Mouse (Mus musculus) kidney, postnatal 14 days (tissue): ENCODE data around the gene Il17rd.

ENCODE experiments used
- DNase-seq: peaks from one replicate; pipeline ENCODE4 v3.0.0; 2022; ENCODE audit warnings: mixed read lengths

The Il17rd gene

GRCm38 (mm10) chr14:27096779-27097178 lies 58.0 kb downstream of the Il17rd start:
- DNase-seq = peak; percentile 84

- DNase-seq = peak; percentile 22
These were observed 63.0 kb downstream of the Il17rd start for GRCm38 (mm10) chr14:27101735-27102134.

- no peak for DNase-seq
These were observed 64.0 kb downstream of the Il17rd start for GRCm38 (mm10) chr14:27102720-27103119.

- no peak for DNase-seq
These were observed 67.2 kb downstream of the Il17rd start for GRCm38 (mm10) chr14:27105731-27106457.

- DNase-seq = peak; percentile 74
These were observed 70.2 kb downstream of the Il17rd start for GRCm38 (mm10) chr14:27108748-27109504.

DNA sequence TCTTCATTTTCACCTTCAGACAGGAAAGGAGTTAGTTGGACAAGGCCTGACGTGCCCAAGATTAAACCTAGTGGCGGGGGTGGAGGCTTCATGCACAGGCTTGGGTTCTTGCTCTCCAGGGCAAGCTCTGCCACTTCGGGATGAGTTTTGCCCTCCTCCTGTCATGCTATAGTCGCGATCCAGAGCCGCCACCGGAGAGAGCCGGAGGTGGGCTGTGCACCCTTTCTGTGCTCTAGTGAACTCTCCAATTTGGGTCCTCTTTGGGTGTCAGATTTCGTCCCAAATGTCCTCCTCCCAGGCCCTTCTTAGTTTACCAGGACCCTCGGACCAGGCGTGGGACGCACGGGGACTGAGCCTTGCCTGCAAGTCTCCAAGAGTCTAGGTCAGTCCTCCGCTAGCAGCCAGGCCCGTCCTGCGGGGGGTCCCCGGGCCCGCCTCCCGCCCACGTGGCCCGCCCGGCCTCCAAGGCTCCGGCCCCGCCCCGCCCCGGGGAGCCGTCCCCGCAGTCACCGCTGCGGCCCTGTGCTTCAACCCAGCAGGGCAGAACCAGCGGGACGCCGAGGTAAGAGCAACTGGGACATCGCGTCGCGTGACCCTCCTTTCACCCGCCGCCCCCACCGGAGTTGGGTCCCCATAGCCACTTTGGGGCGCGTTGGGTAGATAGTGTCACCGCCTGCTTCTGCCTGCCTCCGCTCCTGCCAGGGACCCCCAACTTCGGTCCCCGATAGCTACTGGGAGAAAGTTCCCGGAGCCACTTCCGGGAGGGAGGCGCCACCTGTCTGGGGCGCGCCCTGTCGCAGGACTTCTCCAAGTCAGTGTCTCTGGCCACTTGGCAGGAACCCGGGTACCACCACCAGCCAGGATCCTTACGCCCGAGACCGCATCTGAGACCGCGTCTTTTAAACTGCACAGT lies 75.9 kb downstream of the Il17rd start, which contains the start of gene Arhgef3:
Gene Arhgef3, plus strand, starts transcription at position 538 of the 913 bp plus-strand sequence.
- peak; percentile 88 for DNase-seq

DNA sequence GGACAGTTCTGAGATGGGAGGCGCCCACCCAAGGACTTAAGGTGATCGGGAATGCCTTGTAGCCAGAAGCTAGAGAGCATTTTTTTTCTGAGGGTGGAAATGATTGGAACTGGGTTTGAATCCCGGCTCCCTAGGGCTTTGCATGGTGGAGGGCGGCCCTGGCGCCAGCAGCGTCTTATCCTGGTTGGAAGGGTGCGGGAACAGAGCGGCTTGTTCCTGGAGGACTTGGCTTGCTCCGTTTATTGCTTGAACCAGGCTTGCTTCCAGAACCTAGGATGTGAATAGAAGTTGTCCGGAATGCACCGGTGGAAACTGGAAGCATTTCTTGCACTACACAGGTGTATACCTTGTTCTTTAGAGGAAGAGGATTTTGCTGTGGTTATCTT lies 76.5 kb downstream of the Il17rd start:
- DNase-seq = peak; percentile 47

GRCm38 (mm10) chr14:27115991-27116390 lies 77.2 kb downstream of the Il17rd start:
- DNase-seq = no peak

DNA sequence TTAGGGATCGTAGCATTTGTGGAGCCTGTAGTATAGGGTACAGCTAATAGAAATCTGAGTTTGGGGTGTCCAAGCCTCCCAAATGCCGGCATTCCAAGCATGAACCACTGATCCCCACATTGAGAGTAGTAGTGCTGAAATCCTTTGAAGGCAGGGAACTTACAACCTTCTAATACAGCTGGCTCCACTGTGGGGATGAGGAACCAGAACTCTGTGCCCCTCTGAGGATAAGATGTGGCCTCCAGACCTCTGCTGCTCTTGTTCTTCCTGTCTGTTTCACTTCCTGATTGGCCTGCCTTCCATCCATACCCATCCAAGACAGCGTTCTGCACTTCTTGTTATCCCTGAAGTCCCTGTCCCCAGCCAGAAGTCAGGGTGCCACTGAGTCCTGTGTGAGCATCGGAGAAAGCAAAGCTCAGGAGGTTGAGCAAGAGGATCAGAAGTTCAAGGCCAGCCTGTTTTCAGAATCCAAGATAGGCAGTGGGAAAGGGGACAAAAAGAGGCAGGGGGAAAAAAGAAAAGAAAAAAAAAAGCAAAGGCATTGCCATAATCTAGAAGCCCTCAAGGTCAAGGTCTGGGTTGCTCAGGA lies 77.9 kb downstream of the Il17rd start:
- no peak for DNase-seq

- DNase-seq = peak; percentile 51
These were observed 79.8 kb downstream of the Il17rd start for GRCm38 (mm10) chr14:27118546-27118945.

GRCm38 (mm10) chr14:27122646-27123045 lies 83.9 kb downstream of the Il17rd start:
- no peak for DNase-seq

DNA sequence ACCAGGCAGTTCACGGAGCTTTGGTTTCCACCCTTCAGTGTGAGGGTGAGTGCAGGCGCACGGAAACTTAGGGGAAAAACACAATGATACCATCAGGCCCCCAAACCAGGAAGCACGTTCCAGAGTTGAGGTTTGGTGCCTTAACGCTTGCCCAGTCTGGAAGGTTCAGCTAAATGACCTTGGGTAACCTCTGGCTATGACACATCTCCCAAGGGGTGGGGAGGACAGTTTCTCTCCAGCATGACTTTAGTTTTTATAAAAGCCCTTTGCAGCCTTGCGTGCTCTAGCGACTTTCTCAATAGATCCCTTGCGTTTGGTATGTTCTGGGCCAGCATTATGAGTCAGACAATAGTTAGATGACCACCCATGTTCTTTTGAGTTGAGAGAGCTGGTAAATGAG lies 84.8 kb downstream of the Il17rd start:
- peak; percentile 28 for DNase-seq

GRCm38 (mm10) chr14:27130031-27130430 lies 91.3 kb downstream of the Il17rd start:
- DNase-seq = no peak

DNA sequence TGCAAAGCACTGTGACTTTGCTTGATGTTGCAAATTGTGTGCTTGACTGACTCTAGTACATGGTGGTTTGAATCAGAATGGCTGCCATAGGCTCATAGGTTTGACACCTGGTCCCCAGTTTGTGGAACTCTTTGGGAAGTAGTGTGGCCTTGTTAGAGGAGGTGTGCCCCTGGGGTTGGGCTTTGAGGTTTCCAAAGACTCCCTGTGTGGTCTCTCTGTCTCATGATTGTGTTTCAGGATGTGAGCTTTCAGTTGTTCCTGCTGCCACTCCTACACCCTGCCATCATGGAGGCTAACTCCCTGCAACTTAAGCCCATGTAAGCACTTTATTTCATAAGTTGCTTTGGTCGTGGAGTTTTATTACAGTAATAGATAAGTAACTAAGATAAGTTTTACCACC lies 91.9 kb downstream of the Il17rd start:
- no peak for DNase-seq

GRCm38 (mm10) chr14:27131521-27131920 lies 92.8 kb downstream of the Il17rd start:
- DNase-seq = no peak

DNA sequence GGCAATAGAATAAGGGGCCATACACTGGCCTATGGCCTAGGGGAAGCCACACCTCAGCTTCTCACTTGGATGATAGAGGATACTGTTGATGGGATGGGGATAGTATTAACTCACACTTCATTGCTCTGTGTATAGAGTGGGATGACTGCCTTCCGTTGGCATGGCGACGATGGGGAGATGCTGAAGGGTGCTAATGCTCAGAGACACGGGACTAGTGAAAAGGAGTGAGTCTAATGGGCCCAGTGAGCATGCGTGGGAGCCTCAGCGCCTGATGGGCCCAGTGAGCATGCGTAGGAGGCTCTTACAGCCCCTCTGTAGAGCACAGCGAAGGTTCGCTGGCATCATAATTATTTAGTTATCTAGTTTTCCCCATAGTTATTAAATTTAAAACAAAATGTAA lies 100.2 kb downstream of the Il17rd start:
- no peak for DNase-seq

GRCm38 (mm10) chr14:27139968-27140367 lies 101.2 kb downstream of the Il17rd start:
- DNase-seq = no peak

- no peak for DNase-seq
These were observed 102.7 kb downstream of the Il17rd start for GRCm38 (mm10) chr14:27141486-27141885.

DNA sequence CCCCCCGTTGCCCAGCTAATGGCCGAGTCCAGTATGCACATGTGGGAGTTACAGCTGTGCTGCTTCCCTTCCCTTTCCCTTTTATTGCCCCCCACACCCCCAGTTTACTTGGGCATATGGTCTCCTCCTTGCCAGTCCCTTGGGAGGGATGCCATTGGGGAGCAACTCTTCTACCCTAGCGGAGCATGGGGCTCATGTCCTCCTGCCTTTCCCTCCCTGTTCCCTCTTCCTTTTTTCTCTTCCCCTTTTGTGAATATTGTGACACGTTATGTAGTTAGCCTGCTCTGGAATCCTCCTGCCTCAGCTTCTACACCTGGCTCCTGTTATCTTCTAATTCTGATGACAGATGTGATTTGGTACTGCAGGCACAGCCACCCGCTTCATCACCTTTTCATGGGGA lies 103.9 kb downstream of the Il17rd start:
- no peak for DNase-seq

DNA sequence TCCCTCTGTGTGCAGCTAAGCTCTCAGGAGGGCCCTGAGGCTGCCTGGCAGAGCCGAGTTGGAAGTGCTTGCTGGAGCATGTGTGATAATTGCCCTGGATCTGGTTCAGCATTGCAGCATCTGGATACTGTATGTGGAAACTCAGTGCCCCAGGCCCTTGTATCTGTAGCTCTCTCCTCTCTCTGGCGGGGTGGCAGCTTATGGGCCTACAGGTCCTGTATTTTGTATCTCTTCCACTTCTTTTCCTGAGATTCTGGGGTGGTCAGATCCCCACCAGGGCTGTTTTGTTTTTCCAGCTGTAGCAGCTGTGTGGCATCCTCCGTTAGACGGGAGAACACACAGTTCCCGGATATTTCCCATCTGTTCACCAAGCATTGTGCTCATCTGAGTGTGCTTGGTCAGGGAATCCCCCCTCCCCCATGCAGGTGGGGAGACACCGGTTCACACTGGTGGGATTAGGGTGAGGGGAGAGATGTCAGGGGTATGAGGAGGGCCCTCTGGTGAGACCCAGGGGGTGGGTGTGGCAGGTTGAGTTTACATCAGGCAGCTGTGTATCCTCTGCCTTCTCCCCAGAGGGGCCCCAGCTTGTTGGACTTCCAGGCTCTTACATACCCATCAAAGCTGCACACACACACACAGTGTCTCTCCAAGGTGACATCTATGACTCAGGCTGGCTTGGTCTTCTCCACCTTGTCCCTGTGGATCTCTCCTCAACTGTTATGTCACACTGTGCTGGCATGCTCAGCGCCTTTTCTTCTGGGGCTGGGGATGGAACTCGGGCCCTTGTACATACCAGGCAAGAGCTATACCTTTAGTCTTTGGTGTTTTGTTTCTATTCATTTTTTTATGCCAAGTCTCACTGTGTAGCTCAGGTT lies 106.7 kb downstream of the Il17rd start:
- no peak for DNase-seq

GRCm38 (mm10) chr14:27147726-27148125 lies 109.0 kb downstream of the Il17rd start:
- DNase-seq = no peak

DNA sequence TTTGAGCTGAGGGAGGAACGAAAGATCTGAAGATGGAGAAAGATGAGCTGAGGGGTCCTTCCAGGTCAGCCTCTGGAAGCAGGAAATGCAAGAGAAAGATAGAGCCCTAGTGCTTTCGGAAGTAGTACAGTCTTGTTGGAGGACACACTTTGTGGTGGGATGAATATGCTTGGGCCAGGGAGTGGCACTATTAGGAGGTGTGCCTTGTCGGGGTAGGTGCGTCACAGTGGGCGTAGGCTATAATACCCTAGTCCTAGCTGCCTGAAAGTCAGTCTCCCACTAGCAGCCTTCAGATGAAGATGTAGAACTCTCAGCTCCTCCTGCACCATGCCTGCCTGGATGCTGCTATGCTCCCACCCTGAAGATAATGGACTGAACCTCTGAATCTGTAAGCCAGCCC lies 110.7 kb downstream of the Il17rd start:
- no peak for DNase-seq
